Mouse (Mus musculus): ENCODE data around the gene Plac1.

Plac1 gene

DNA sequence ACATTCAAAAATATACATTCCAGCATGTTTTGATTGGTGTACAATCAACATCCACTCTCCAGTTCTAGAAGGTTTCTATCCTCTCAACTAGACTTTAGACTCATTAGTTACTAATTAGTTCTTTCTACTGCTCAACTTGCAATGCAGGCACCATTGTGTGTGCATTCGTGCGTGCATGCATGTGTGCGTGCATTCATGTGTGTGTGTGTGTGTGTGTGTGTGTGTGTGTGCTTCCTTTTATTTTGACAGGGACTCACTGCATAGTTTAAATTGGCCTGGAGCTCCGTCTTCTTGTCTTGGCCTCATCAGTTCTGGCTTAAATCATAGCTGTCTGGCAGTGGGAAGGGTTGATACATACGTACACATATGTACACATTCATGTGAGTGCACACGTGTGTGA lies 198.9 kb downstream of the Plac1 start:
- DNase-seq, result peak in 1 of 2 experiments; percentile 54

DNA sequence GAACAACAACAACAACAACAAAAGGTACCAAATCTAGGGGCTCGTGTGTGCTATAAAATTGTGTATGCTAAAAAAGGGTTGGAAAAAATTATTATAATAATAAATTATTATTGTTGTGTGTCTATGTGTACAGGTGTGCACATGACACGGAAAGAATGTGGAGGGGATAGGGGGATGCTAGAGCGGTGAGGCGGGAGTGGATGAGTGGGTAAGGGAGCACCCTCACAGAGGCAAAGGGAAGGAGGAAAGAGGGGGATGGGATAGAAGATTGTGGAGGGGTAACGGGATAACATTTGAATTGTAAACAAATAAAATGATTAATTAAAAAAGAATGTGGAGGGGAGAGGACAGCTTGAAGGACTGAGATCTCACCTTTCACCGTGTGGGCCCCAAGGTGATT lies 199.8 kb downstream of the Plac1 start:
- no peak for DNase-seq

DNA sequence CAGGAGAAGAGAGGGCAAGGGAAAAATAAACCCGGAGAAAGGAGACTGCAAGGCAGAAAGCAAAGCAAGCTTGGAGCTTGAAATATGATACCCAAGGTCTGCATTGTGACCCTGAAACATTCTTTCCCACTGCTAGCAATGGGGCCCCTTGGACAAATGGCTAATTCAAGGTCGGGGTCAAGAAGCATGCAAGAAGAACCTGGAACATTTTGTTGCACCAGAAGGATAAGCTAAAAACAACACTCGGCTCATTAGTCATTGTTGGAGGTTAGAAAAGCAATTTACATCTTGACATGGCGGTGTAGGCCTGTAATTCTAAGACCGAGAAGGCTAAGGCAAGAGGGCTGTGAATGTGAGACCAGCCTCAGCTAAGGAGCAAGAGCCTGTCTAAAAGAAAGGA lies 200.3 kb downstream of the Plac1 start:
- DNase-seq, result peak in 1 of 2 experiments; percentile 31

DNA sequence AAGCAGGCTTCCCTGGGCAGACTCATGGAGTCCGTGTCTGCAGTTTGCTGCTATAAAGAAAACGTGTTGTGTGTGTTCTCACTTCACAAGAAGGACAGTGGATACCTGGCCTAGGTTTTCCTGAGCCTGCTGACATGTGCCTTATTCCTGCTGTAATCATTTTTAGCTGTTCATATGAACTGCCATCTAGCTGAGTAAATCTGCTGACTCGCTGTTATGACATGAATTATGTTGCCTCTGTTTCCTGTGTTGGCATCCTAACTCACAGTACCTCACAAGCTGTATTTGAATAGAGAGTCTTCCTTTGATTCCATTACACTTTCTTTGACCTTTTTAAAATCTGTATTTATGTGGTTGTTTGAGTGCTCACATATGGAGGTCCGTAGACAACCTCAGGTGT lies 201.7 kb downstream of the Plac1 start:
- no peak for DNase-seq

DNA sequence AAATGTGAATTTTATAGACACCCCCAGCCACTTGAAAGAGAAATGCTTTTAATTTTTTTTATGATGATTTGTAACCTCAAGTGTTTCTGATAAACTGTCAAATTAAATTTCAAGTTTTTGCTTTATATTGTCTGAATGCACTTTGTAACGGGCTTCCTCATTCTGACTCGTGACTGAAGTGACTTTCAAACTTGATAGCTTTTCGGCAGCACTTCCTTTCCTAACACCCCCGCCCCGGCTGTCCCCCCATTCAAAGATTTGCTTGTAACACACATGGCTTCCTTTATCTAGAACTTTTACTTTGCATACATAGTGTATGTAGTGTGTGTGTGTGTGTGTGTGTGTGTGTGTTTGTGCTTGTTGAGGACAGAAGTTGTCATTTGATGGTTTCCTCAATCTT lies 210.4 kb downstream of the Plac1 start:
- DNase-seq, result no peak

DNA sequence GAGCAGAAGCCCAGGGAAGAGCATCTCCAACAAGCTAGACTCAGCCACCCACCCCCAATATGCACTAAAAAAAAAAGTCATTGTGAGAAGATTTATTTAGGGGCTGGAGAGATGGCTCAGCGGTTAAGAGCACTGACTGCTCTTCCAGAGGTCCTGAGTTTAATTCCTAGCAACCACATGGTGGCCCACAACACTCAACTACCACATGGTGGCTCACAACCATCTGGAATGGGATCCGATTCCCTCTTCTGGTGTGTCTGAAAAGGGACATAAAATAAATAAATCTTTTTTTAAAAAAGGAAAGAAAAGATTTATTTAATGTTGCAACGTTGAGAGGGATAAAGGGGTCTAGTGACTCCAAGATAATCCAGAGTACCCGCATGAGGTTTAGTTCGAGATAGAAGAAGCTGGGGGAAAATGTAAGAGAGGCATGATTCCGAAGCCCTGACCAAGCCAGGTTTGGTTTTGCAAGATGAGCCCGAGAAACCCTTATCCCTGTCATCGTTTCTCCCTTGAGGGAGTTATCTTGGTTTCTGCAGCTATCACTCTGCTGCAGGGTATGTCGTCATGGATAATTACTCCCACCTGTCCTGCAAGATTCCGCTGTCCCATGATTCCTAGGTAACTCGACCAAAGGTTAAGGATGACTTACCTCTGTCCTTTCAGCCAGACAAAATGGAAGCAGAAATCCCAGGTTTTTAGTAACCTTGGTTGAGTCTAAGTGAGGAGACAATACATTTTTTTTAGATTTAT lies 214.3 kb downstream of the Plac1 start:
- peak; percentile 14 to 27 for DNase-seq

DNA sequence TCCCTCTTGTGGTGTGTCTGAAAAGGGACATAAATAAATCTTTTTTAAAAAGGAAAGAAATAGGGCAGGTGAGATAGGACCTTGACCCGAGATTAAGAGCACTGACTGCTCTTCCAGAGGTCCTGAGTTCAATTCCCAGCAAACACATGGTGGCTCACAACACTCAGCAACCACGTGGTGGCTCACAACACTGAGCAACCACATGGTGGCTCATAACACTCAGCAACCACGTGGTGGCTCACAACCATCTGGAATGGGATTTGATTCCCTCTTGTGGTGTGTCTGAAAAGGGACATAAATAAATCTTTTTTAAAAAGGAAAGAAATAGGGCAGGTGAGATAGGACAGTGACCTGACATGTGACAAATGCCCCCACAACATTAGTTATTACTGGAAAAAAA lies 215.6 kb downstream of the Plac1 start:
- DNase-seq, result peak; percentile 23 to 50

DNA sequence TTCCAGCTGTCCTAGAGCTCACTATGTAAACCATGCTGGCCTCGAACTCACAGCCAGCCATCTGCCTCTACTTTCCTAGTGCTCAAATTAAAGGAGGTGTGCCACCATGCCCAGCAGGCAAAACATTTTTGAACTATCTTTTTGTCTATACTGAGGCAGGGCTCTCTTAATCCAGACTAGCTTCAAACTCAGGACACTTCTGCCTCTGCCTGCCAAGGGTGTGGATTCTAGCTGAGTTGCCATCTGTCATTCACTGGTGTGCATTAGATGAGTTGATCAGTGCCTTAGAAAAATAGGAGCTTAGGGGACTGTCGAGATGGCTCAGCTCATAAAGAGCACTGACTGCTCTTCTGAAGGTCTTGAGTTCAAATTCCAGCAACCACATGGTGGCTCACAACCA lies 216.9 kb downstream of the Plac1 start:
- DNase-seq, result no peak

Measured in kidney, postnatal 4 days (tissue).